Mouse (Mus musculus): ENCODE measurements around the gene Cyb5rl.

- TF ChIP-seq POLR2A (IDR thresholded peaks at IDR 0.05; ENCODE audit: insufficient read depth, low read length) (no peak), CTCF (IDR thresholded peaks at IDR 0.05; ENCODE audit: low read depth, low read length) (no peak)
These were observed 27.8 kb downstream of the Cyb5rl start for GRCm38 (mm10) chr4:107094484-107095187.
